Mouse (Mus musculus) MEL (cell line): ENCODE results near the gene Ripor3. TPM values are rescaled to one million over a fixed set of nuclear protein-coding genes. Genes with fewer than 3 reads are reported as not detected.
A peak's percentile ranks its signal among the peaks of the same experiment; 100 is the strongest.

Experiments
- DNase-seq: peaks from one replicate; pipeline ENCODE4 v3.0.0; 2011; ENCODE audit warnings: low read depth, low spot score
- H3K27ac ChIP-seq: 2 replicates; pipeline ENCODE4 v1.5.1; 2012; ENCODE audit warnings: low read depth, mild to moderate bottlenecking, control low read depth, low read length, moderate library complexity; ENCODE audit not compliant: control insufficient read depth
- H3K27me3 ChIP-seq, 2 experiments: fragments of 150-350 bp in 1 of 2; sonication (generic) in 1 of 2; 2 replicates each; pipeline ENCODE4 v1.6.1; 2012; ENCODE audit warnings: low read length in 2 of 2, mild to moderate bottlenecking in 2 of 2, improper control_type of control experiment in 1 of 2, moderate library complexity in 1 of 2; ENCODE audit not compliant: insufficient read depth in 2 of 2, control insufficient read depth in 1 of 2
- H3K36me3 ChIP-seq, 2 experiments: 2 replicates each; pipeline ENCODE4 v1.6.1; 2012 to 2014; ENCODE audit warnings: low read length in 2 of 2, improper control_type of control experiment in 1 of 2, inconsistent platforms in 1 of 2, mild to moderate bottlenecking in 1 of 2; ENCODE audit not compliant: insufficient read depth in 2 of 2, control insufficient read depth in 1 of 2
- H3K4me1 ChIP-seq, 2 experiments: fragments of 150-350 bp in 1 of 2; sonication (generic) in 1 of 2; 2 replicates each; pipeline ENCODE4 v1.6.1; 2012; ENCODE audit warnings: low read length in 2 of 2, improper control_type of control experiment in 1 of 2, mild to moderate bottlenecking in 1 of 2; ENCODE audit not compliant: insufficient read depth in 2 of 2, control insufficient read depth in 1 of 2
- H3K4me3 ChIP-seq, 2 experiments: fragments of 150-350 bp in 1 of 2; sonication (generic) in 1 of 2; 2 replicates each; pipeline ENCODE4 v1.5.1; 2012; ENCODE audit warnings: low read depth in 2 of 2, low read length in 2 of 2, mild to moderate bottlenecking in 2 of 2, moderate library complexity in 2 of 2, control low read depth in 1 of 2, improper control_type of control experiment in 1 of 2; ENCODE audit not compliant: control insufficient read depth in 1 of 2, insufficient read depth in 1 of 2
- H3K79me2 ChIP-seq: 2 replicates; pipeline ENCODE4 v1.6.1; 2012; ENCODE audit warnings: mild to moderate bottlenecking, low read length, moderate library complexity; ENCODE audit not compliant: control insufficient read depth, poor library complexity, insufficient read depth
- H3K9ac ChIP-seq: 2 replicates; pipeline ENCODE4 v1.6.1; 2012; ENCODE audit warnings: low read depth, mild to moderate bottlenecking, control low read depth, low read length, moderate library complexity; ENCODE audit not compliant: control insufficient read depth, poor library complexity, severe bottlenecking
- H3K9me3 ChIP-seq: fragments of 150-350 bp; sonication (generic); replicated peaks from 2 replicates; pipeline ENCODE4 v1.6.1; 2012; ENCODE audit warnings: mild to moderate bottlenecking, low read length, improper control_type of control experiment, moderate library complexity; ENCODE audit not compliant: insufficient read depth
- CTCF ChIP-seq, 3 experiments: IDR thresholded peaks in 2 of 3; conservative IDR thresholded peaks in 1 of 3; 2 replicates each; pipeline ENCODE4 v1.5.1; 2011 to 2012; ENCODE audit warnings: low read length in 3 of 3, low read depth in 2 of 3, mild to moderate bottlenecking in 2 of 3, improper control_type of control experiment in 1 of 3, inconsistent platforms in 1 of 3, mixed read lengths in 1 of 3, moderate library complexity in 1 of 3; ENCODE audit not compliant: control insufficient read depth in 1 of 3, insufficient read depth in 1 of 3, poor library complexity in 1 of 3, severe bottlenecking in 1 of 3
- EP300 ChIP-seq, 2 experiments: IDR thresholded peaks; 2 replicates each; pipeline ENCODE4 v1.6.1; 2011; ENCODE audit warnings: improper control_type of control experiment in 2 of 2, low read length in 2 of 2, low read depth in 1 of 2, mild to moderate bottlenecking in 1 of 2
- ETS1 ChIP-seq: IDR thresholded peaks from 2 replicates; pipeline ENCODE4 v1.6.1; 2012; ENCODE audit warnings: low read depth, mild to moderate bottlenecking, inconsistent platforms, low read length, improper control_type of control experiment, moderate library complexity
- HCFC1 ChIP-seq: IDR thresholded peaks from 2 replicates; pipeline ENCODE4 v1.6.1; 2012; ENCODE audit warnings: low read depth, mild to moderate bottlenecking, inconsistent platforms, low read length, improper control_type of control experiment, moderate library complexity
- JUND ChIP-seq: IDR thresholded peaks from 2 replicates; pipeline ENCODE4 v1.6.1; 2011; ENCODE audit warnings: low read depth, mild to moderate bottlenecking, improper control_type of control experiment, low read length
- KAT2A ChIP-seq: conservative IDR thresholded peaks from 2 replicates; pipeline ENCODE4 v1.6.1; 2012; ENCODE audit warnings: low read depth, low read length, improper control_type of control experiment, inconsistent platforms
- MAZ ChIP-seq: IDR thresholded peaks from 2 replicates; pipeline ENCODE4 v1.6.1; 2012; ENCODE audit warnings: low read depth, mild to moderate bottlenecking, inconsistent platforms, low read length, improper control_type of control experiment
- MYC ChIP-seq: IDR thresholded peaks from 2 replicates; pipeline ENCODE4 v1.6.1; 2011; ENCODE audit warnings: low read depth, mild to moderate bottlenecking, low read length, improper control_type of control experiment, moderate library complexity
- NRF1 ChIP-seq: IDR thresholded peaks from 2 replicates; pipeline ENCODE4 v1.6.1; 2014; ENCODE audit warnings: low read depth, mild to moderate bottlenecking, inconsistent platforms, low read length, improper control_type of control experiment, moderate library complexity; ENCODE audit not compliant: poor library complexity, insufficient read depth, severe bottlenecking
- POLR2AphosphoS2 ChIP-seq: IDR thresholded peaks from 2 replicates; pipeline ENCODE4 v1.6.1; 2011; ENCODE audit warnings: low read length, improper control_type of control experiment
- POLR2AphosphoS5 ChIP-seq: IDR thresholded peaks from 2 replicates; pipeline ENCODE4 v1.6.1; 2012; ENCODE audit warnings: low read depth, borderline replicate concordance, mild to moderate bottlenecking, inconsistent platforms, low read length, moderate library complexity, mixed read lengths
- RCOR1 ChIP-seq: IDR thresholded peaks from 2 replicates; pipeline ENCODE4 v1.6.1; 2012; ENCODE audit warnings: low read depth, mild to moderate bottlenecking, inconsistent platforms, low read length, improper control_type of control experiment
- SMC3 ChIP-seq: IDR thresholded peaks from 2 replicates; pipeline ENCODE4 v1.6.1; 2011; ENCODE audit warnings: low read depth, low read length, improper control_type of control experiment
- TBP ChIP-seq: IDR thresholded peaks from 2 replicates; pipeline ENCODE4 v1.8.0; 2011; ENCODE audit warnings: low read depth, low read length, improper control_type of control experiment
- TCF12 ChIP-seq: IDR thresholded peaks from 2 replicates; pipeline ENCODE4 v1.6.1; 2014; ENCODE audit warnings: low read depth, mild to moderate bottlenecking, inconsistent platforms, low read length, improper control_type of control experiment, moderate library complexity
- UBTF ChIP-seq: IDR thresholded peaks from 2 replicates; pipeline ENCODE4 v1.6.1; 2012; ENCODE audit warnings: low read depth, mild to moderate bottlenecking, inconsistent platforms, low read length, improper control_type of control experiment, moderate library complexity, borderline replicate concordance; ENCODE audit not compliant: insufficient read depth
- USF2 ChIP-seq, 2 experiments: IDR thresholded peaks; 2 replicates each; pipeline ENCODE4 v1.6.1; 2011 to 2012; ENCODE audit warnings: improper control_type of control experiment in 2 of 2, low read length in 2 of 2, borderline replicate concordance in 1 of 2, inconsistent platforms in 1 of 2, low read depth in 1 of 2, mild to moderate bottlenecking in 1 of 2; ENCODE audit not compliant: insufficient read depth in 1 of 2
- polyA plus RNA-seq, 2 experiments: library from polyadenylated mRNA; stranded (reverse) in 1 of 2; unstranded in 1 of 2; fragments of >175 nt in 1 of 2; fragments of >200 nt in 1 of 2; gene quantifications; 2 replicates each; pipeline versions ENCODE4 v1.2.1 to v1.2.4; 2012; ENCODE audit warnings: low replicate concordance in 2 of 2, low read depth in 1 of 2; ENCODE audit not compliant: insufficient read length in 2 of 2, insufficient read depth in 1 of 2, missing spikeins in 1 of 2
- total RNA-seq: library from RNA; depleted of rRNA; stranded (reverse); fragments of 300-350 nt; gene quantifications from 2 replicates; pipeline ENCODE4 v1.2.3, GENCODE M21; 2012

Ripor3 gene
- total and polyA plus RNA-seq, 3 experiments: not detected

DNA sequence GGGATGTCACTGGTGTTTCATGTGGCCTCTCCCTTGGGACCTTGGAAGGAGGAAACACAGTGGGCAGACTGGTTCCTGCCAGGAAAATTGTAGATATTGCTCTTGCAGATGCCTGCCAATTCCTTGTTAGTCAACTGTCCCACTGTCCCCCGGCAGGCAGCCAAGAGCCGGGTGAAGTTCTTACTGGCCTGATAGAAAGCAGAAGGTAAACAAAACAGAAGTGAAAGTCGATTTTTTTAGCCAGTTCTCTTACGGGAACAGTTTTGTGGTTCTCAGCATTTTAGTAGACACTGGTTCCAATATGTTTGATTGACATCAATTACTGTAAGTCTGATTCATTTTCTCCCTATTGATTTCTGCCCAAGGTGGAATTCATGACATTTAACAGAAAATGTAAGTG, 51.6 kb downstream of the Ripor3 start:
- Histone ChIP-seq H3K36me3 (peaks cover 0 to 2% of the 10 kb centered on the region in 2 experiments; a peak in 3 of 4 replicates), H3K9me3 (no peaks in the 10 kb centered on the region), H3K27ac (no peak overlapping the region), H3K79me2 (0 out of 2 replicates have a peak, but pooled peaks cover 3% of the 10 kb centered on the region), H3K27me3 (no peaks in the 10 kb centered on the region), H3K4me3 (no peak overlapping the region), H3K9ac (no peak overlapping the region), H3K4me1 (peaks cover 4 to 7% of the 10 kb centered on the region in 2 experiments; a peak in 2 of 4 replicates)
- peak; percentile 29 for DNase-seq
- TF ChIP-seq POLR2AphosphoS5 (no peak), CTCF (IDR thresholded peaks at IDR 0.05 in 2 of 3, conservative IDR thresholded peaks at IDR 0.05 in 1 of 3; ENCODE audit: control insufficient read depth in 1 of 3, insufficient read depth in 1 of 3, low read depth in 2 of 3, low read length in 3 of 3, poor library complexity in 1 of 3, severe bottlenecking in 1 of 3) (no peak), KAT2A (no peak), POLR2AphosphoS2 (no peak), TCF12 (no peak), JUND (no peak)
- TF ChIP-seq, all 39 proteins: peak for 0

DNA sequence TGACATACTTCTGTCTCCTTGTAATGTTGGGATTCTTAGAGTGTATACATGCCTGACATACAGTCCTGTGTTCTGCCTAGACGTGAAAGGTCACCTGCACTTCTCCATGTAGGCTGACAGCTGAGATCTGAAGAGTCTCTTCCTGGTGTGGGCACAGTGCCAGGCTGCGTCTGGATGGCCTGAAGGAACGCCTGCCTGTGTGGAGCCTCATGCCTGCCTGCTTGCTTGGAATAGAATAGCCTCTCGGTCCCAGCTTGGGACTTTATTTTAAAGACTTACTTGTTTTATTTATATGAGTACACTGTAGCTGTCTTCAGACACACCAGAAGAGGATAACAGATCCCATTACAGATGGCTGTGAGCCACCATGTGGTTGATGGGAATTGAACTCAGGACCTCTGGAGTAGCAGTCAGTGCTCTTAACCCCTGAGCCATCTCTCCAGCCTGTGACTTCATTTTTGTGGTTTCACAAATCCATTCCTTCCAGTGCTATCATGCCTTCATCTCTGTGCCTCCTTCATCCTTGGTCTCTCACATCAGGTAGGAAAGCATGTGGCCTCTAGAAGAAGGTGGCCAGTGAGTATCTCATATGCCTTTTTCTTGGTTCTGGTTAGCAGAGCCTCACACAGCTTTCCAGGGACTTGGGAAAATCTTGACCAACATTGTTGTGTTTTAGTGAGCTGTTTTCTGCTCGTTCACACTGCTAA, 52.2 kb downstream of the Ripor3 start:
- peaks cover 0 to 2% of the 10 kb centered on the region in 2 experiments; a peak in 3 of 4 replicates for H3K36me3 ChIP-seq
- H3K9me3 ChIP-seq: no peaks in the 10 kb centered on the region
- no peak overlapping the region for H3K9ac ChIP-seq
- TF ChIP-seq EP300 (IDR thresholded peaks at IDR 0.05; ENCODE audit: low read depth in 1 of 2, low read length in 2 of 2): no peak
- no peak for TF ChIP-seq HCFC1
- no peak for TF ChIP-seq SMC3
- TF ChIP-seq MYC: no peak
- no peak for TF ChIP-seq POLR2AphosphoS2
- no peak for TF ChIP-seq TBP
- TF ChIP-seq NRF1: no peak
- TF ChIP-seq UBTF: no peak
- no peak for TF ChIP-seq ETS1
- TF ChIP-seq USF2 (IDR thresholded peaks at IDR 0.05; ENCODE audit: borderline replicate concordance in 1 of 2, insufficient read depth in 1 of 2, low read depth in 1 of 2, low read length in 2 of 2): no peak
- no peak for TF ChIP-seq MAZ
- no peak for TF ChIP-seq RCOR1
- no peak for TF ChIP-seq JUND
- TF ChIP-seq, all 39 proteins: peak for 0
- DNase-seq: no peak
- no peak overlapping the region for H3K4me3 ChIP-seq
- H3K27ac ChIP-seq: no peak overlapping the region
- 0 out of 2 replicates have a peak, but pooled peaks cover 5% of the 10 kb centered on the region for H3K79me2 ChIP-seq
- peaks cover 4 to 7% of the 10 kb centered on the region in 2 experiments; a peak in 2 of 4 replicates for H3K4me1 ChIP-seq
- H3K27me3 ChIP-seq: no peaks in the 10 kb centered on the region
